8 mouse cellular contexts compared by ENCODE assay signal in the genomic region with DNA sequence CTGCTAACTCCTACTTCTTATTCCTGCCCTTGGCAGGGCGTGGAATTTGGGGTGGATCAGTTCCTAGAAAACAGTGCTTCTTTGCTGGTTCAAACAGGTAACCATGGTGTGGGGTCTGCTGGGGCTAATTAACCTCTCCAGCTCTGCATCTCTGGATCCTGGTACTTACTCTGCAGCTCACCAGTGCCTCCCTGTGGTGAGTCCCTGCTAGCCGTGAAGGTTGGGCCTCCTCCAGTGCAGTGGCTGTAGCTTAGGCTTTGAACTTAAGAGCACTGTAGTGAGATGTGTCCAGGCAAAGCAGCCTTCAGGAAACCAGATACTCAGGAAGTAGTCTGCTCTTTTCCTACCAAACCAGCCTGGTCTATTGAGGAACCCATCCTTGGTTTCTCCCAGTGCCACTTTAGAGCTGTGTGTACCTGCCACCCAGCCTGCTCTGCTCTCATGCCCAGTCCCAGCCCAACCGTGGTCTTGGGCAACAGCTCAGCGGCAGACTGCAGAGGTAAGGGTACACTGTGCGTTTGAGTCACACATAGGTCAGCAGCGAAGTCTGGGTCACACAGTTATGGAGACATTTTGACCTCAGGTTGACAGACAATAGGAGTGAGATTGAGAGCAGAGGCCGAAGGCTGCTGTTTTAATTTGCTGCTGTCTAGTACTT.
DNase-seq lines count a peak whose midpoint lies in the region; ATAC-seq lines count a peak whose summit lies in the region.

No protein-coding gene starts in this region.

- no peak overlapping the region for H3K27ac ChIP-seq in intestine, embryonic 14.5 days (ENCODE audit: low read depth)

- no peaks in the 10 kb centered on the region for H3K27me3 ChIP-seq in intestine, embryonic 14.5 days (replicated peaks; ENCODE audit: control insufficient read depth, insufficient read depth, low read length)

- DNase-seq in R1 (ENCODE audit: low read depth, low spot score) = peak; percentile 78
- peak; percentile 90 to 91 for DNase-seq in cerebellum, postnatal 14 days
- DNase-seq in gastrocnemius, adult 18-20 months (ENCODE audit: low spot score) = peak; percentile 72
- DNase-seq in intestine, embryonic 14.5 days (ENCODE audit: low spot score) = peak; percentile 75
- peak; percentile 47 to 67 for DNase-seq in left cerebral cortex, adult 8-10 months (ENCODE audit: low spot score in 2 of 2)
- peak; percentile 75 for DNase-seq in right cerebral cortex, postnatal 14 days
- peak; percentile 57 to 66 for DNase-seq in urinary bladder, postnatal 4 days (ENCODE audit: low spot score in 2 of 2)

- no peaks in the 10 kb centered on the region for H3K4me1 ChIP-seq in intestine, embryonic 14.5 days (replicated peaks; ENCODE audit: control insufficient read depth, insufficient read depth, low read length)

- H3K4me2 ChIP-seq in intestine, embryonic 14.5 days (ENCODE audit: low read length) = no peak overlapping the region

- ATAC-seq in intestine, embryonic 14.5 days (replicated peaks; ENCODE audit: low FRiP score, low TSS enrichment, low read depth) = peak; percentile 55; the same call in 1 of the 2 replicates
- ATAC-seq in megakaryocyte-erythroid progenitor cell, adult 5-6 weeks (replicated peaks; ENCODE audit: low FRiP score, low TSS enrichment, poor library complexity, severe bottlenecking) = peak; percentile 71; the same call in 1 of the 2 replicates

- H3K9me3 ChIP-seq in intestine, embryonic 14.5 days (ENCODE audit: control insufficient read depth, low read length) = no peaks in the 10 kb centered on the region

- no peaks in the 10 kb centered on the region for H3K36me3 ChIP-seq in intestine, embryonic 14.5 days (ENCODE audit: control insufficient read depth, insufficient read depth, low read length)

- H3K9ac ChIP-seq in intestine, embryonic 14.5 days (ENCODE audit: low read length) = no peak overlapping the region

- WGBS in intestine, embryonic 14.5 days = 60% methylated on average over 7 of the region's 7 CpGs

- H3K4me3 ChIP-seq in intestine, embryonic 14.5 days (ENCODE audit: low read depth, low read length) = no peak overlapping the region
